Mouse (Mus musculus): Measurements from ENCODE around the gene Zfp777. TPM values are rescaled to one million over a fixed set of nuclear protein-coding genes. Genes with fewer than 3 reads are reported as not detected.

Gene Zfp777
- total RNA-seq, 2 experiments from 2014 or later, result 14.4 to 16.3 TPM

Small RNA genes lying within 50 kb of the gene (microRNA-seq; reads per million reads assigned to microRNA genes)
- 0 reads per million in 2 experiments for gene Gm24563

Other genes starting within 250 kb of the Zfp777 start
- 10 to 100 TPM; 12.4 to 14.2 TPM for gene Pdia4, start 235.5 kb downstream of the Zfp777 start, total RNA-seq (2021)
- gene Zfp786, start 218.0 kb downstream of the Zfp777 start, total RNA-seq (2021), result under 1 TPM; 0.27 to 0.69 TPM
- gene Zfp398, start 213.2 kb downstream of the Zfp777 start, total RNA-seq (2021), result 1 to 10 TPM; 4.0 to 6.2 TPM
- 1 to 10 TPM; 5.9 to 6.4 TPM for gene Zfp282, start 171.7 kb downstream of the Zfp777 start, total RNA-seq (2021)
- 1 to 10 TPM; 7.8 to 8.5 TPM for gene Zfp212, start 128.4 kb downstream of the Zfp777 start, total RNA-seq (2021)
- gene Zfp956, start 95.5 kb downstream of the Zfp777 start, total RNA-seq (2021), result 1 to 10 TPM; 4.3 to 8.9 TPM
- gene Zfp746, start 37.7 kb upstream of the Zfp777 start, total RNA-seq (2021), result 10 to 100 TPM in 1 of 2 experiments, 1 to 10 TPM in 1; 7.1 to 10.4 TPM

Measured in gastrocnemius, postnatal 36 days (tissue).